Mouse (Mus musculus) spleen, adult 2 months (tissue): ENCODE measurements around the gene Casz1. TPM values are rescaled to one million over a fixed set of nuclear protein-coding genes. Genes with fewer than 3 reads are reported as not detected.

Experiments used
- DNase-seq, 2 experiments: peaks; one replicate each; pipeline versions ENCODE4 v3.0.0 to v3.0.0-alpha.2; 2012 to 2021; ENCODE audit warnings: low spot score in 2 of 2, low read depth in 1 of 2
- H3K27ac ChIP-seq: fragments of 200-500 bp; 2 replicates; pipeline ENCODE4 v1.5.1; 2012; ENCODE audit warnings: low read length, inconsistent platforms; ENCODE audit not compliant: insufficient read depth
- H3K27me3 ChIP-seq: fragments of 200-500 bp; 2 replicates; pipeline ENCODE4 v1.6.1; 2012; ENCODE audit warnings: mild to moderate bottlenecking, moderate library complexity, low read length, inconsistent platforms; ENCODE audit not compliant: control insufficient read depth, insufficient read depth
- H3K36me3 ChIP-seq: fragments of 200-500 bp; 2 replicates; pipeline ENCODE4 v1.6.1; 2012; ENCODE audit warnings: mild to moderate bottlenecking, low read length, inconsistent platforms; ENCODE audit not compliant: control insufficient read depth, insufficient read depth
- H3K4me1 ChIP-seq: fragments of 200-500 bp; 2 replicates; pipeline ENCODE4 v1.6.1; 2011; ENCODE audit warnings: inconsistent platforms; ENCODE audit not compliant: control insufficient read depth, insufficient read depth, insufficient read length
- H3K4me3 ChIP-seq: fragments of 200-500 bp; 2 replicates; pipeline ENCODE4 v1.5.1; 2011; ENCODE audit warnings: mild to moderate bottlenecking, inconsistent platforms; ENCODE audit not compliant: insufficient read depth, insufficient read length; ENCODE audit errors: extremely low read depth
- CTCF ChIP-seq: fragments of 200-500 bp; IDR thresholded peaks from 2 replicates; pipeline ENCODE4 v1.5.1; 2011; ENCODE audit warnings: mild to moderate bottlenecking, inconsistent platforms; ENCODE audit not compliant: insufficient read depth, insufficient read length, insufficient replicate concordance; ENCODE audit errors: extremely low read depth
- POLR2A ChIP-seq: fragments of 200-500 bp; IDR thresholded peaks from 2 replicates; pipeline ENCODE4 v1.6.1; 2011; ENCODE audit warnings: low read depth, low read length, inconsistent platforms
- WGBS: fragments of 180-500 bp; shearing (Covaris S2); methylation state at CpG from one replicate; pipeline ENCODE4 v1.1.7; 2018; 5-methylcytosine and 5-hydroxymethylcytosine counted together
- polyA plus RNA-seq: library from polyadenylated mRNA; depleted of rRNA; stranded (reverse); fragments of >200 nt; gene quantifications from 2 replicates; pipeline ENCODE4 v1.2.3, GENCODE M21; 2012

Casz1 gene
- polyA plus RNA-seq, 1 experiment: 6.0 TPM

GRCm38 (mm10) chr4:148909566-148909965 is 105.3 kb downstream of the Casz1 start:
- no peak for DNase-seq
- Histone ChIP-seq H3K27ac (no peak overlapping the region), H3K4me3 (no peak overlapping the region), H3K36me3 (no peaks in the 10 kb centered on the region), H3K4me1 (no peaks in the 10 kb centered on the region), H3K27me3 (no peaks in the 10 kb centered on the region)
- no peak for TF ChIP-seq POLR2A
- no peak for TF ChIP-seq CTCF
- 95% methylated on average over 11 of the region's 11 CpGs for WGBS

GRCm38 (mm10) chr4:148912134-148912533 is 107.9 kb downstream of the Casz1 start:
- Histone ChIP-seq H3K36me3 (no peaks in the 10 kb centered on the region), H3K27ac (no peak overlapping the region), H3K27me3 (no peaks in the 10 kb centered on the region), H3K4me1 (no peaks in the 10 kb centered on the region), H3K4me3 (no peak overlapping the region)
- 87% methylated on average over 7 of the region's 7 CpGs for WGBS
- DNase-seq: no peak
- TF ChIP-seq POLR2A (no peak), CTCF (no peak)

- Histone ChIP-seq H3K27me3 (no peaks in the 10 kb centered on the region), H3K27ac (no peak overlapping the region), H3K4me1 (no peaks in the 10 kb centered on the region), H3K4me3 (no peak overlapping the region), H3K36me3 (no peaks in the 10 kb centered on the region)
- no peak for TF ChIP-seq CTCF
- no peak for TF ChIP-seq POLR2A
- WGBS: 86% methylated on average over 8 of the region's 8 CpGs
- no peak for DNase-seq
Measured at GRCm38 (mm10) chr4:148912826-148913590, 108.8 kb downstream of the Casz1 start.

- no peaks in the 10 kb centered on the region for H3K4me1 ChIP-seq
- no peaks in the 10 kb centered on the region for H3K36me3 ChIP-seq
- TF ChIP-seq POLR2A (no peak), CTCF (no peak)
- DNase-seq: no peak
- 38% methylated on average over 10 of the region's 10 CpGs for WGBS
- no peaks in the 10 kb centered on the region for H3K27me3 ChIP-seq
- no peak overlapping the region for H3K27ac ChIP-seq
- no peak overlapping the region for H3K4me3 ChIP-seq
Measured at GRCm38 (mm10) chr4:148914863-148915622, 110.8 kb downstream of the Casz1 start.

- Histone ChIP-seq H3K4me1 (no peaks in the 10 kb centered on the region), H3K36me3 (no peaks in the 10 kb centered on the region), H3K27ac (no peak overlapping the region), H3K27me3 (no peaks in the 10 kb centered on the region), H3K4me3 (no peak overlapping the region)
- DNase-seq: no peak
- TF ChIP-seq CTCF (no peak), POLR2A (no peak)
- 94% methylated on average over 15 of the region's 15 CpGs for WGBS
Measured at GRCm38 (mm10) chr4:148915849-148916248, 111.6 kb downstream of the Casz1 start.

- Histone ChIP-seq H3K27me3 (no peaks in the 10 kb centered on the region), H3K4me1 (no peaks in the 10 kb centered on the region), H3K27ac (no peak overlapping the region), H3K36me3 (no peaks in the 10 kb centered on the region), H3K4me3 (no peak overlapping the region)
- 94% methylated on average over 15 of the region's 15 CpGs for WGBS
- no peak for DNase-seq
- TF ChIP-seq CTCF: no peak
Measured at GRCm38 (mm10) chr4:148918707-148919447, 114.6 kb downstream of the Casz1 start.
